Mouse (Mus musculus) stomach, postnatal 0 days (tissue): ENCODE data around the gene Rnf41.

ENCODE experiments used
- CTCF ChIP-seq: IDR thresholded peaks from 2 replicates; pipeline ENCODE4 v1.5.1; 2016; ENCODE audit warnings: antibody characterized with exemption, low read depth, mild to moderate bottlenecking, moderate library complexity
- EP300 ChIP-seq: optimal IDR thresholded peaks from 2 replicates; pipeline ENCODE3; 2016; ENCODE audit warnings: antibody characterized with exemption

- TF ChIP-seq CTCF (no peak), EP300 (no peak)
Observed at GRCm38 (mm10) chr10:128488776-128489175, 77.3 kb downstream of the Rnf41 start.
